Mouse (Mus musculus) adipocyte (in vitro differentiated cells): ENCODE measurements around the gene Naa80.

Experiments
- DNase-seq: peaks from one replicate; pipeline ENCODE4 v3.0.0-alpha.2; 2016; ENCODE audit warnings: low spot score

The Naa80 gene

DNA sequence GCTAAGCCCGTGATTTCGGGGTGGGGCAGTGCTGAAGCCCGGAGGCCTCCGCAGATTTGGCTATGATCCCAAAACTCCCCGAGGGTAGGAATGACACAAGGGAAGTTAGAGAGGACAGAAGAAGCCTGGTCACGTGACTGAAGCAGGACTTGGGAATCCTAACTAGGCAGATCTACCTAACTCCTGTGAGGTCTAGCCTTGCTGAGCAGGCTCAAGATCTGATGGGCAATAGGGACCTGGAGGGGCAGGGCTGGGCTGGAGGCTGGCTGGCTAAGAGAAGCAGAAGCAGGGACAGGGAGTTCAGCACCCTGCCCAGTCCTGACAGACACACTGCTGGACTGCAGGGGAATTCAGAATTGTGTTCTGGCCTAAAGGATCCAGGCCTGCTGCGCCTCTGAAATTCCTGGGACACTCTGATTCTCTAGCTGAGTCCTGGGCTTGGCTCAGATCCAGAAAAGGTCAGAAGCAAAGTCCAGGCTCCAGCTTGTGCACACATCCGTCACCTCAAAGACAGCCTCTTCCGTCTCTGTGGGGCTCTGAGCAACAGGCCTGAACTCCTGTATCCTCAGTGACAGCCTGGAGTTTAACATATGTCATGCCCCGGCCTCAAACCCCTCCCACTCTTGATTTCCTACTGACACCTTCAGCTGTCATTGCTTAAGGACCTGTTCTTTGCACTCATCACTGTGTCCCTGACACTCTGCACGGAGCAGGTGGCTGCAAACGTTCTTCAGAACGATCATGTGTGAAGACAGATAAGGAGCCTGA, 40.3 kb downstream of the Naa80 start:
- peak; percentile 66 for DNase-seq

DNA sequence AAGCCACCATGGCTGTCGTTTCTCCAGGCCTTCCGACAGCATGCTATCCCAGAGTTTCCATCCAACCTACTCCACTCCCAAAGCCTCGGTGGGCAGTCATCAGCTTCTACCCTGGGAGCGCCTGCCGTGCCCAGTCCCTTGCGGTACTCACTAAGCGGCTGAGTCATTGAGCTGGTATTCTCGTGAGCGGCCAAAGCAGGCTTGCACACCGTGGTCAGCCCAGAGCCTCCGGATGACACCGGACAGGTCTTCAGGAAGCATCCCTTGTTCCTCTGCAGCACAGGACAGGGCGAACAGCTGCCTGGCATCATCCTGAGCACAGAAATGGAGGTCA, 40.8 kb downstream of the Naa80 start:
- DNase-seq, result peak; percentile 33

- DNase-seq, result peak; percentile 51
Measured at GRCm38 (mm10) chr9:107620954-107621353, 42.3 kb downstream of the Naa80 start.

DNA sequence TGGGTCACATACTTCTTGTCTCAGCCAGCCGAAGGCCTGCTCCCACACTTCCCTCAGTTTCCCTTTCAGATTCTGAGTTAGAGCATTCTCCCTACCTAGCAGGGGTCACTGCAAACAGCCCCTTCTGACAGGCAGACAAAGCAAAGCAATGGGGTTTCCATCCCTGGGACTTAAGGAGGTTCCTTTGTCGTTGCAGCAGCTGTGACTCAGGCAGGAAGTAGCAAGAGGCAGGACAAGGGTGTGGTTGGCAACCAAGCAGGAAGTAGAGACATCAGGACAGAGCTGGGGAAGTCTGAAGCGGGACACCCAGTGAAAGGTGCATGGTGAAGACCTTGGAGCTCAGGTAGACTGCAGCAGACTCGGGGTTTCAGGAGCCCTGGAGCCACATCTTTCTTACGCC, 45.9 kb downstream of the Naa80 start:
- no peak for DNase-seq

- DNase-seq, result no peak
Measured at GRCm38 (mm10) chr9:107624951-107625350, 46.3 kb downstream of the Naa80 start.

GRCm38 (mm10) chr9:107625351-107626128, 46.9 kb downstream of the Naa80 start:
- DNase-seq, result no peak

DNA sequence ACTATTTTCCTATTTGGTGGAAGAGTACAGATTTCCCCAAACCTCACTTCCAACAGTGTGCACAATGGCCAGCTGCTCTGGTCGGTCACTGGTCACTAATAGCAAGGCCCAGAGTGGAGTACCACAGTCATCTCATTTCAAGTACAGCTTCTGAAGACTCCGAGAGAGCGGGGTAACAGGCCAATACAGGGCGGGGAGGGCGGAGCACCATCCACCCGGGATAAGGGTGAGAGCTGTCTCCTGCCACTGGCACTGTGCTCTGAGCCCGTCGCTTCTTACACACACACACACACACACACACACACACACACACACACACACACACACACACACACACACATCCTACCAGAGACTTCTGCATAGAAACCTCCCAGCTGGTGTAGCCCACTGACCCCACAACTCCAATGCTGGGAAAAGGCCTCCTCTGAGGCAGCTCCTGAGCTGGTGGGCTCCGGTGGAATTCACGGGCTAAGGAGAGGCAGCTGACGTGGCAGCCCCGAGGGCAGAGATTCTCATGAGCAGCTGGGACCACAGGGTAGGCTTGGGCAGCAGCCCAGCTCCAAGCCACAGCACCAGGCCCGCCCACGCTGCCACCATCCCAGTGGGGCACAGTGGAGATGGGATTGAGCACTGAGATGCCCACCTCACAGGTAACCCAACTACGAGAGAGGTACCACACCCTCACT, 47.6 kb downstream of the Naa80 start:
- peak; percentile 65 for DNase-seq

DNA sequence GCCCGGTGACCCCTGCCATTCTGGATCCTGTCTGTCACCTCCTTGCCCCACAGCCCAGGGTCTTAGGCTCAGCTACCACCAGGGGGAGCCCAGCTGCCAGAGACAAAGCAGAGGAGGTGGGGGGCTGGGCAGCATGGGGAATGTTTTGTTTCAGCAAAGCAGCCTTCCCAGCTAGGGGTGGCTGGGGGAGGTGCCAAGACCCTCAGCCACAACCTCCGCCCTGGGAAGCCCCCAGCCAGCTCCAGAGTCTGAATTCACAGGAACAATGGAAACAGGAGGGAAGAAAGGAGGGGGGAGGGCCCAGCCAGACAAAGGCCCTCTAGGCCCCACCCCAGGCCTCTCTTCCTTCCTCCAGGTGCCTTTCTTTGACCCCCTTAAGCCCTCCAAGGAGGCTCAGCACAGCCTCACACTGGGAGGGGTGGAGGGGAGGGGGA, 48.2 kb downstream of the Naa80 start:
- DNase-seq, result peak; percentile 74

DNA sequence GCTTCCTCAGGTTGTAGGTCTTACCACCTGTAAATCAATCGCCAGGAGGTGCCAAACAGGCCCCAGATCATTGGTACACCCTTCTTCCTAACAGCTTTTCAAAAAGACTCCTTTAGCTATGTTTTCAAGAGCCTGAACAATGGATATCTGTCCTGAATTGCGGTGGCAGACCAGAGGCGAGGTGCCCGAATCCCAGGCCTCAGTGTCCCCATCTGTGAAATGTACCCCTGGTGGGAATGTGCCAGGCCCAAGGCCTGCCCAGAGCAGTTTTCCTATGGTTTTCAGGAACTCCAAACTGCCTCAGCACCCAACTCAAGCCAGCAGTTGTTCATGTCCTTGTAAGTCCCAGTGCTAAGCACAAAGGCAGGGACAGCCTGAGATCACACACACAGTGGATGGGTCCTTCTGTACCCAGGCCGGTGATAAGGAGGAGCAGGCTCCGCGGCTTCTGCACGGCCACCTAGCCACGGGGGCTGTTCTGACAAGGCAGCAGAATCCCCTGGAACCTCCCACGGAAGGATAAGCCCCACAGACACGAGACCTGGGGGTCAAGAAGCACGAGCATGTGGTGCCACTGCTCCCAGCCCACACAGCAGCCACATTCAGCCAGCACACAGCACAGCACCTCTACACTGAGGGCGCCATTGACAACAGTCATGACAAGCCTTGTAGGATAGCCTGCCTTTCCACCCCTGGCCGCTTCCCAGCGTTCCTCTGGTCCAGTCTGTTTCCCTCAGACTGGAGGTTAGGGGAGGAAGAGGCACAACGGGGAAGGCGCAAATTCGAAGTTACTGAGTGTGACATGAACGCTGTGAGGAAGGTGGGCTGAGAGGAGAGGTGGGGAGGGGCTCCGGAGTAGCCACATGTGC, 48.9 kb downstream of the Naa80 start:
- no peak for DNase-seq

- DNase-seq, result no peak
Measured at GRCm38 (mm10) chr9:107628721-107629410, 50.2 kb downstream of the Naa80 start.

DNA sequence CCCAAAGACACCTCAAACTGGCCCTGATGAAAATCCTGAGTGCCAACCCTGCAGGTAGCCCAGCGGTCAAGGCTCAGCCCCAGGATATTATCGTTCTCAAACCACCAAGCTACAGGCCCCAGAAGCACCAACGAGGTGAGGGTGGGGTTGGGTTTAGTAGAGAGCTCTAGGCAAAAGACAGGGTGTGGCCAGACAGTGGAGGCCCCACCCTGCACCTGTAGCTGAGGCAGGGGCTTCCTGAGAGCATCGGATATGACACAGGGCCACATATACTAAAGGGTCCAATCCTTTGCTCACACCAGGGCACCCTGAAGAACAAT, 50.7 kb downstream of the Naa80 start:
- no peak for DNase-seq

- DNase-seq, result no peak
Measured at GRCm38 (mm10) chr9:107629901-107630425, 51.3 kb downstream of the Naa80 start.

DNA sequence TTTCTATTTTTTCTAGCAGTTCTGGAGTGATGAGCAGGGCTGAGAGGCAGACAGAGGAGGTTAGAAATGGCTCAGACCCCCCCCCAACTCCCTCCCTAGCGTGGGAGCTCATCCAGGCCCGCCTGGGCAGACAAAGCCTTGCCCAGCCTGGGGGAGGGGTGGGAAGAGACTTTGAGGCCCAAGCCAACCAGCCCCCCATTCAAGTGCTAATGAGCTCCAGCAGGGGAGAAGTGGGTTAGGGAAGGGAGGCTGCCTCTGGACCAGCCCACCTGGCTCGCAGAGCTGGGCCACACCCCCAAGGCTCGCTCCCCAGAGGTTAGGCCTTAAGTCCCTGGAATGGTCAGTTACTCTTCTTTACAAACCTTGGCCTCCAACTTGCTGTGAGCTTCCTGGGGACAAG, 51.9 kb downstream of the Naa80 start:
- no peak for DNase-seq

- no peak for DNase-seq
Measured at GRCm38 (mm10) chr9:107631311-107631826, 52.7 kb downstream of the Naa80 start.

GRCm38 (mm10) chr9:107631861-107632260, 53.2 kb downstream of the Naa80 start:
- no peak for DNase-seq

GRCm38 (mm10) chr9:107632478-107632877, 53.8 kb downstream of the Naa80 start:
- DNase-seq, result peak; percentile 47

DNA sequence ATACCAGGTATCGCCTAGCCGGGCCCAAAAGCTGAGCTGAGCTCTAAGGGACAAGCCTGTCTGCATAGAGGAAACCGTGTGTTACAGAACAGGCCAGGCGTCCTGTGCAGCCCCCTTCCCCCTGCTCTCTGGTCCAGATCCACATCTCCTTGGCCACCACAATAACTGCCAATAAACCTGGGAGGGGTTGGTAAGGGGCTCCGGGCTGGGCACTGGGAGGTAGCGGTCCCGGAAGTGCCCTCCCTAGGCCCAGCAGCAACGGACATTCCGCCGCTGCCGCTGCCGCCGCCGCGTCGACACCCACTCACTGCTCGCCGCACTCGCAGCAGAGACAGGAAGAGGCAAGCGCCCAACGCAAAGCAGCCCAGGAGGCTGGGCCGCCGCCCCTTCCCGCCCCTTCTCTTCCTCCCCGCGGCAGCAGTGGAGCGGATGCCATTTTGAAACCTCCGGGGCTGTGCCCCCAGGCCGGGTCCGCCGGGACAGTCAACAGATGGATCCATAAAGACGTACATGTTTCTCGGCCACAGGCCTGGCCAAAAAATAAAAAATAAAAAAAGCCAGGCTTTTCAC, 54.5 kb downstream of the Naa80 start:
- DNase-seq, result peak; percentile 64
